Mouse (Mus musculus) heart, adult 2 months (tissue): ENCODE measurements around the gene Eif4a1. TPM values are rescaled to one million over a fixed set of nuclear protein-coding genes. Genes with fewer than 3 reads are reported as not detected.
A peak's percentile ranks its signal among the peaks of the same experiment; 100 is the strongest.

Experiments used
- DNase-seq, 2 experiments: peaks; one replicate each; pipeline ENCODE4 v3.0.0; 2021
- H3K27ac ChIP-seq: fragments of 200-600 bp; 2 replicates; pipeline ENCODE4 v1.8.1; 2022
- H3K27me3 ChIP-seq: fragments of 200-500 bp; 2 replicates; pipeline ENCODE4 v1.6.1; 2012; ENCODE audit warnings: mild to moderate bottlenecking, low read length, inconsistent platforms, mixed read lengths; ENCODE audit not compliant: control insufficient read depth, insufficient read depth
- H3K36me3 ChIP-seq: fragments of 200-500 bp; 2 replicates; pipeline ENCODE4 v1.6.1; 2012; ENCODE audit warnings: low read length, inconsistent platforms; ENCODE audit not compliant: control insufficient read depth, insufficient read depth
- H3K4me1 ChIP-seq: fragments of 200-500 bp; 2 replicates; pipeline ENCODE4 v1.6.1; 2011; ENCODE audit warnings: low read length; ENCODE audit not compliant: control insufficient read depth, insufficient read depth
- H3K4me3 ChIP-seq: fragments of 200-600 bp; 2 replicates; pipeline ENCODE4 v1.8.1; 2022
- H3K79me2 ChIP-seq: fragments of 200-500 bp; replicated peaks from 2 replicates; pipeline ENCODE4 v1.6.1; 2012; ENCODE audit warnings: mild to moderate bottlenecking, inconsistent platforms, low read length, moderate library complexity, mixed read lengths; ENCODE audit not compliant: control insufficient read depth, insufficient read depth
- H3K9ac ChIP-seq: fragments of 200-500 bp; 2 replicates; pipeline ENCODE4 v1.6.1; 2012; ENCODE audit warnings: low read depth, mild to moderate bottlenecking, control low read depth, inconsistent platforms, low read length, mixed read lengths
- CTCF ChIP-seq: fragments of 200-600 bp; IDR thresholded peaks from 2 replicates; pipeline ENCODE4 v1.8.1; 2022; ENCODE audit warnings: antibody characterized with exemption, mild to moderate bottlenecking, moderate library complexity
- EP300 ChIP-seq: fragments of 200-500 bp; IDR thresholded peaks from 2 replicates; pipeline ENCODE4 v1.6.1; 2011; ENCODE audit warnings: low read depth, low read length, control low read depth; ENCODE audit not compliant: insufficient read depth
- POLR2A ChIP-seq: fragments of 200-500 bp; IDR thresholded peaks from 2 replicates; pipeline ENCODE4 v1.6.1; 2011; ENCODE audit warnings: mild to moderate bottlenecking, low read depth, low read length, control low read depth; ENCODE audit not compliant: insufficient read depth
- WGBS: fragments of 180-500 bp; shearing (Covaris S2); methylation state at CpG from one replicate; pipeline ENCODE4 v1.1.7; 2018; 5-methylcytosine and 5-hydroxymethylcytosine counted together
- intact Hi-C: fragments of 180-260 bp; cut with DNase I; formaldehyde crosslinking; loops from one replicate; pipeline ENCODE4 v1.15.1; 2025
- polyA plus RNA-seq: library from polyadenylated mRNA; depleted of rRNA; stranded (reverse); fragments of >200 nt; gene quantifications from 2 replicates; pipeline ENCODE4 v1.2.3, GENCODE M21; 2012
- total RNA-seq, 2 experiments: library from RNA; stranded (reverse); gene quantifications; 2 replicates each; pipeline ENCODE4 v1.2.3; 2021

Eif4a1 gene
- total and polyA plus RNA-seq, 3 experiments = 147 to 198 (median 173) TPM

GRCm38 (mm10) chr11:69654760-69655159, 17.5 kb downstream of the Eif4a1 start:
- intact Hi-C loops = loop anchor here (2.0 kb wide), 1 partner anchor 100 kb away; no protein-coding TSS in a partner anchor

DNA sequence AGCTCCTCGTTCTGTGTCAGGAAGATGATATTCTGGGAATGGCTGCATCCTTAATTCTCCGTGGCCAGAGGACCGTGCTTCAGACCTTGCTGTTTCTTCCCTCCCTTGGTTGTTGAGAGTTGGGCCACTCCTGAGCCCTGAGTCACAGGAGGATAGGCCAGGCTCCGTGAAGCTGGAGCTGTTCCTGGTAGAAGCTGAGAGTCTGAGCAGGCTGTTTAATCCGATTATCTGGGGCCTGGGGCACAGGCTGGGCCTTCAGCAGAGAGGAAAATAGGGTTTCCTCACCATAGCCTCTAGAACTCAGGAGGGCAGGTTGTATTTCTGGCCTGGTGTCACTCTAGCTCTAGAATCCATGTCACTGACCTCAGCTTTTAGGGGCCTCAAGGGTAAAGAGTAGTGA, 18.8 kb downstream of the Eif4a1 start:
- Histone ChIP-seq H3K4me3 (no peak overlapping the region), H3K4me1 (peaks cover 2% of the 10 kb centered on the region), H3K79me2 (no peaks in the 10 kb centered on the region), H3K9ac (no peak overlapping the region), H3K27ac (no peak overlapping the region), H3K27me3 (no peaks in the 10 kb centered on the region), H3K36me3 (no peaks in the 10 kb centered on the region)
- TF ChIP-seq EP300 (no peak), CTCF (no peak), POLR2A (no peak)
- WGBS = 55% methylated on average over 5 of the region's 5 CpGs
- no peak for DNase-seq
- intact Hi-C loops = no loop called here

More at GRCm38 (mm10) chr11:69654760-69655159, 17.5 kb downstream of the Eif4a1 start:
- Histone ChIP-seq H3K36me3 (no peaks in the 10 kb centered on the region), H3K4me3 (no peak overlapping the region), H3K79me2 (no peaks in the 10 kb centered on the region), H3K4me1 (peaks cover 2% of the 10 kb centered on the region), H3K9ac (no peak overlapping the region), H3K27ac (no peak overlapping the region), H3K27me3 (no peaks in the 10 kb centered on the region)
- 46% methylated on average over 9 of the region's 9 CpGs for WGBS
- no peak for DNase-seq
- TF ChIP-seq EP300 (no peak), CTCF (no peak), POLR2A (no peak)

- WGBS = 69% methylated on average over 5 of the region's 5 CpGs
- no peaks in the 10 kb centered on the region for H3K4me1 ChIP-seq
- H3K79me2 ChIP-seq = no peaks in the 10 kb centered on the region
- H3K9ac ChIP-seq = no peak overlapping the region
- intact Hi-C loops = no loop called here
- no peak for DNase-seq
- no peak overlapping the region for H3K4me3 ChIP-seq
- no peak for TF ChIP-seq POLR2A
- no peak for TF ChIP-seq CTCF
- no peak for TF ChIP-seq EP300
- H3K27ac ChIP-seq = no peak overlapping the region
- peaks cover 5% of the 10 kb centered on the region for H3K36me3 ChIP-seq
- H3K27me3 ChIP-seq = no peaks in the 10 kb centered on the region
Measured at GRCm38 (mm10) chr11:69645860-69646259, 26.4 kb downstream of the Eif4a1 start.

DNA sequence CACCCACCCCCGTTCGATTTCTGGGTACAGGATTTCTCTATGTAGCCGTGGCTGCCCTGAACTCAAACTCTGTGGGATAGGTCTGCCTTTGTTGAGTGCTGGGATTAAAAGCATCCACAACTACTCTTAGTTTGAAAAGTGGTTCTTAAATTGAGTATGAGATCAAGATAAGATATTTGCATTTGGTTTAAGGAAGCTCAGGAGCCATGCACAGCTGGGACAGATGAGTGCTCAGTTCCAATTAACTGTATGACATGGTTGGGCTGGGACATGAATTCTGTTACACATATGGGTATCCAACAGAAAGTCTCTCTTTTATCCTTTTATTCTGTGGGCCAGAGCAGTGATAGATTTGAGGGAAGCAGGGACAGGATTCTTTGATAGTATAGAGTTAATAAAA, 36.8 kb downstream of the Eif4a1 start:
- H3K9ac ChIP-seq = no peak overlapping the region
- 77% methylated on average over 3 of the region's 3 CpGs for WGBS
- no peak overlapping the region for H3K4me3 ChIP-seq
- H3K4me1 ChIP-seq = peaks cover 5% of the 10 kb centered on the region
- no peak for DNase-seq
- peaks cover 2% of the 10 kb centered on the region for H3K79me2 ChIP-seq
- H3K27ac ChIP-seq = no peak overlapping the region
- TF ChIP-seq CTCF (no peak), POLR2A (no peak), EP300 (no peak)
- intact Hi-C loops = no loop called here
- peaks cover 19% of the 10 kb centered on the region for H3K36me3 ChIP-seq
- H3K27me3 ChIP-seq = no peaks in the 10 kb centered on the region

DNA sequence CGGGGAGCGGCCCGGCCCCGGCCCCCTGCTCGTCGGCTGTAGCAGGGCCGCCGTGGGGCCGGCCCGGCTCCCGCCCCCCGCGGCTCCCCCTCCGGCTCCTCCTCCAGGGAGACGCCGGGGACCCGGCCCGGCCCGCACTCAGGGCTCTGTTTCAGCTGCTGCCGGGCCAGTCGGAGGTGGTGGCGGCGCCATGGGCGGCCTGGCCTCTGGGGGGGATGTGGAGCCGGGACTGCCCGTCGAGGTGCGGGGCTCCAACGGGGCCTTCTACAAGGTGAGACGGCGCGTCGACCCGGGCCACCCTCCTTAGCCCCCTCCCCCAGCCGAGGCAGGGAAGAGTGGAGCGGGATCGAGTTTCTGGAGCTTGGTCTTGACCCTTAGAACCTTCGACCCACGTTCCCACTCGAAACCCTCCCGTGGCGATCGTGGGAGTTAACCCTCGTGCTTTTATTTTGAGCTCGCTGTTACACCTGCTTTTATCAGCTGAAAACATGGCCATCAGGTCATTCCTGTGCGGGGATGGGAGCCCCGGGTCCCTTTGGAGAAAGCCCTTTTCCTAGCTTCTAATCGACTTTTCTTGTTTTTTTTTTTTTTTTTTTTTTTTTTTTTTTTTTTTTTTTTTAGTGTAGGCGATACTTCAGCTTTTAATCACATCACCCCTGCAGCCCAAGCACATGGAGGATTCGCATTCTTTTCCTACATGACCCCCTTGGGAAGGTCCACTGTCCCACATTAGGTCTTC, 38.9 kb downstream of the Eif4a1 start:
- Histone ChIP-seq H3K27ac (peak overlapping the region; percentile 88), H3K4me1 (peaks cover 5% of the 10 kb centered on the region), H3K4me3 (peak overlapping the region; percentile 80), H3K9ac (peak overlapping the region; percentile 97), H3K36me3 (peaks cover 19% of the 10 kb centered on the region), H3K27me3 (no peaks in the 10 kb centered on the region), H3K79me2 (peaks cover 2% of the 10 kb centered on the region)
- WGBS = under 1% methylated on average over 41 of the region's 50 CpGs
- DNase-seq = no peak
- no peak for TF ChIP-seq CTCF
- TF ChIP-seq EP300 = no peak
- no peak for TF ChIP-seq POLR2A
- intact Hi-C loops = no loop called here

GRCm38 (mm10) chr11:69632284-69633089, 39.7 kb downstream of the Eif4a1 start, which contains the start of gene Fxr2:
Gene Fxr2 (plus strand): TSS chr11:69632990.
- Histone ChIP-seq H3K4me1 (peaks cover 5% of the 10 kb centered on the region), H3K27me3 (no peaks in the 10 kb centered on the region), H3K36me3 (peaks cover 19% of the 10 kb centered on the region), H3K4me3 (peak within 1 kb of the TSS; percentile 80), H3K79me2 (peaks cover 2% of the 10 kb centered on the region), H3K27ac (peak within 1 kb of the TSS; percentile 88), H3K9ac (peak within 1 kb of the TSS; percentile 97)
- TF ChIP-seq EP300 (peak; percentile 66; the same call in 1 of the 2 replicates), CTCF (peak; percentile 87), POLR2A (peak; percentile 58)
- intact Hi-C loops = no loop called here
- under 1% methylated on average over 46 of the region's 56 CpGs for WGBS
- peak; percentile 100 for DNase-seq
